Mouse (Mus musculus): ENCODE measurements around the gene Plcg1. TPM values are rescaled to one million over a fixed set of nuclear protein-coding genes. Genes with fewer than 3 reads are reported as not detected.
A peak's percentile ranks its signal among the peaks of the same experiment; 100 is the strongest.

The Plcg1 gene
- total and polyA plus RNA-seq, 2 experiments from 2014 or later, result 48.2 to 139 TPM

- Histone ChIP-seq H3K27me3 (ENCODE audit: insufficient read depth, low read length) (no peaks in the 10 kb centered on the region), H3K4me2 (ENCODE audit: low read depth) (no peak overlapping the region), H3K4me1 (ENCODE audit: insufficient read depth) (peaks cover 36% of the 10 kb centered on the region), H3K9ac (no peak overlapping the region), H3K36me3 (ENCODE audit: insufficient read depth) (peaks cover 16% of the 10 kb centered on the region; the same call in 1 of the 2 replicates), H3K27ac (ENCODE audit: low read depth, low read length) (no peak overlapping the region), H3K4me3 (ENCODE audit: low read depth, low read length) (no peak overlapping the region), H3K9me3 (ENCODE audit: low read length) (no peaks in the 10 kb centered on the region)
- ATAC-seq (no peak), DNase-seq (no peak)
- 88% methylated on average over 5 of the region's 5 CpGs for WGBS
- no peak for TF ChIP-seq CTCF (IDR thresholded peaks at IDR 0.05; ENCODE audit: low read depth)
These were observed 4.7 kb downstream of the Plcg1 start for GRCm38 (mm10) chr2:160735706-160736310.

DNA sequence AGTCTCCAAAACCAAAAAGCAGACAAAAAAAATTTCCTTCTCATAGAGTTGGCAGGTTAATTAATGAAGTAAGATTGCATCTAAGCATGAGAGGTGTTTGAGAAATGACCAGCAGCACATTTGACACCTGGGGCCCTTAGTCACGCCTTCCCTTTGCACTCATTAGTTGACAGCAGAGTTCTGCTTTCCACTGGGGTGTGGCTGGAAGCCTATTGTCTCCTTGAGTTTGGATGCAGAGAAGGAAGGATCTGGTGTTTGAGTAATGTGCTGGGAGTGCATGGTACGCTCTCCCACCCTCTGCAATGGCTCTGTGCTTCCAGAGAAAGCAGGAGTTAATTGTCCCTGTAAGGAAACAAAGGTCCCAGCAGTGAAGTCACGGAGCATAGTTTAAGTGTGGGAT lies 5.4 kb downstream of the Plcg1 start:
- H3K27ac ChIP-seq (ENCODE audit: low read depth, low read length), result no peak overlapping the region
- ATAC-seq (no peak), DNase-seq (no peak)
- no peaks in the 10 kb centered on the region for H3K27me3 ChIP-seq (ENCODE audit: insufficient read depth, low read length)
- H3K9ac ChIP-seq, result no peak overlapping the region
- peaks cover 39% of the 10 kb centered on the region for H3K4me1 ChIP-seq (ENCODE audit: insufficient read depth)
- WGBS, result 93% methylated on average over 3 of the region's 3 CpGs
- no peak overlapping the region for H3K4me2 ChIP-seq (ENCODE audit: low read depth)
- TF ChIP-seq CTCF (IDR thresholded peaks at IDR 0.05; ENCODE audit: low read depth), result no peak
- H3K9me3 ChIP-seq (ENCODE audit: low read length), result no peaks in the 10 kb centered on the region
- peaks cover 16% of the 10 kb centered on the region for H3K36me3 ChIP-seq (ENCODE audit: insufficient read depth)
- no peak overlapping the region for H3K4me3 ChIP-seq (ENCODE audit: low read depth, low read length)

DNA sequence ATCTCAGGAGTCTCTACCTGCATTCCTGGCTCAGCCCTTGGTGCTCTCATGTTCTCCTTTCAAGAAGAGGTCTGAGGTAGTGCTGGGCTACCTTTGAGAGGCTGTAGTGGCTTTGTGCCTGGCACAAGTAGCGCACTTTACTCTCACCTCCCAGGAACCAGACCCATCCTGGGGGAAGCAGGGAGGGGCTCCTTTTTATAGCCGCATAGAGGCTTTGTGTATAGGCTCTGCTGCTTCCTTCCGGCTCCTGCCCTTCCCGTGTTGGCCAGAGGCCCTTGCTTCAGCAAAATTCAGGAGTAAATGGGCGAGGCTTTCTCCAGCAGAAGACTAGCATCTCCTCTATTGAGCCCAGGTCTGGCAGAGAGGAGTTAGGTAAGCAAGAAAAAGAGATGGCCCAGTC lies 7.3 kb downstream of the Plcg1 start:
- Histone ChIP-seq H3K9me3 (ENCODE audit: low read length) (no peaks in the 10 kb centered on the region), H3K4me2 (ENCODE audit: low read depth) (no peak overlapping the region), H3K4me3 (ENCODE audit: low read depth, low read length) (no peak overlapping the region), H3K27me3 (ENCODE audit: insufficient read depth, low read length) (no peaks in the 10 kb centered on the region), H3K27ac (ENCODE audit: low read depth, low read length) (no peak overlapping the region), H3K36me3 (ENCODE audit: insufficient read depth) (peaks cover 16% of the 10 kb centered on the region), H3K9ac (no peak overlapping the region), H3K4me1 (ENCODE audit: insufficient read depth) (peaks cover 25% of the 10 kb centered on the region)
- no peak for TF ChIP-seq CTCF (IDR thresholded peaks at IDR 0.05; ENCODE audit: low read depth)
- DNase-seq (no peak), ATAC-seq (no peak)
- WGBS, result 69% methylated on average over 5 of the region's 5 CpGs

GRCm38 (mm10) chr2:160739647-160740356 lies 8.7 kb downstream of the Plcg1 start:
- Histone ChIP-seq H3K9me3 (ENCODE audit: low read length) (no peaks in the 10 kb centered on the region), H3K27ac (ENCODE audit: low read depth, low read length) (0 out of 2 replicates have a peak overlapping the region, but pooled peaks have one; percentile 15), H3K4me3 (ENCODE audit: low read depth, low read length) (no peak overlapping the region), H3K4me1 (ENCODE audit: insufficient read depth) (peaks cover 12% of the 10 kb centered on the region; the same call in 1 of the 2 replicates), H3K36me3 (ENCODE audit: insufficient read depth) (peaks cover 16% of the 10 kb centered on the region), H3K9ac (no peak overlapping the region), H3K4me2 (ENCODE audit: low read depth) (no peak overlapping the region), H3K27me3 (ENCODE audit: insufficient read depth, low read length) (no peaks in the 10 kb centered on the region)
- DNase-seq, result no peak
- 45% methylated on average over 2 of the region's 2 CpGs for WGBS
- no peak for ATAC-seq
- no peak for TF ChIP-seq CTCF (IDR thresholded peaks at IDR 0.05; ENCODE audit: low read depth)

- 25% methylated on average over 11 of the region's 11 CpGs for WGBS
- DNase-seq, result peak; percentile 48
- H3K36me3 ChIP-seq (ENCODE audit: insufficient read depth), result peaks cover 15% of the 10 kb centered on the region
- peak overlapping the region; percentile 50 for H3K27ac ChIP-seq (ENCODE audit: low read depth, low read length)
- H3K4me3 ChIP-seq (ENCODE audit: low read depth, low read length), result no peak overlapping the region
- H3K9ac ChIP-seq, result no peak overlapping the region
- no peaks in the 10 kb centered on the region for H3K27me3 ChIP-seq (ENCODE audit: insufficient read depth, low read length)
- ATAC-seq, result peak; percentile 70
- no peak overlapping the region for H3K4me2 ChIP-seq (ENCODE audit: low read depth)
- H3K4me1 ChIP-seq (ENCODE audit: insufficient read depth), result peaks cover 12% of the 10 kb centered on the region; the same call in 1 of the 2 replicates
- TF ChIP-seq CTCF (IDR thresholded peaks at IDR 0.05; ENCODE audit: low read depth), result no peak
- H3K9me3 ChIP-seq (ENCODE audit: low read length), result no peaks in the 10 kb centered on the region
These were observed 9.5 kb downstream of the Plcg1 start for GRCm38 (mm10) chr2:160740521-160741156.

- H3K27me3 ChIP-seq (ENCODE audit: insufficient read depth, low read length), result no peaks in the 10 kb centered on the region
- peaks cover 12% of the 10 kb centered on the region; the same call in 1 of the 2 replicates for H3K4me1 ChIP-seq (ENCODE audit: insufficient read depth)
- no peak for TF ChIP-seq CTCF (IDR thresholded peaks at IDR 0.05; ENCODE audit: low read depth)
- 84% methylated on average over 3 of the region's 3 CpGs for WGBS
- H3K4me3 ChIP-seq (ENCODE audit: low read depth, low read length), result no peak overlapping the region
- H3K36me3 ChIP-seq (ENCODE audit: insufficient read depth), result peaks cover 9% of the 10 kb centered on the region; the same call in 1 of the 2 replicates
- DNase-seq (no peak), ATAC-seq (no peak)
- H3K27ac ChIP-seq (ENCODE audit: low read depth, low read length), result peak overlapping the region; percentile 29; the same call in 1 of the 2 replicates
- H3K9ac ChIP-seq, result no peak overlapping the region
- no peaks in the 10 kb centered on the region for H3K9me3 ChIP-seq (ENCODE audit: low read length)
- H3K4me2 ChIP-seq (ENCODE audit: low read depth), result no peak overlapping the region
These were observed 10.5 kb downstream of the Plcg1 start for GRCm38 (mm10) chr2:160741580-160741979.
